Mouse (Mus musculus) heart, embryonic 12.5 days (tissue): ENCODE results near the gene Ccnj. TPM values are rescaled to one million over a fixed set of nuclear protein-coding genes. Genes with fewer than 3 reads are reported as not detected.

Source experiments
- ATAC-seq: fragments of 200-750 bp; cut with Nextera tagmentation; 2 replicates; pipeline ENCODE4 v1.8.0; 2017; ENCODE audit warnings: moderate TSS enrichment, moderate library complexity; ENCODE audit not compliant: insufficient number of reproducible peaks, low FRiP score
- H3K27ac ChIP-seq: fragments of 300-500 bp; sonication (generic); 2 replicates; pipeline ENCODE4 v1.5.1; 2016; ENCODE audit warnings: mild to moderate bottlenecking, moderate library complexity; ENCODE audit not compliant: poor library complexity, severe bottlenecking
- H3K27me3 ChIP-seq: fragments of 300-500 bp; sonication (generic); replicated peaks from 2 replicates; pipeline ENCODE4 v1.6.1; 2016; ENCODE audit warnings: mild to moderate bottlenecking, moderate library complexity
- H3K36me3 ChIP-seq: fragments of 300-500 bp; sonication (generic); 2 replicates; pipeline ENCODE4 v1.6.1; 2016; ENCODE audit warnings: mild to moderate bottlenecking, moderate library complexity
- H3K4me1 ChIP-seq: fragments of 300-500 bp; sonication (generic); replicated peaks from 2 replicates; pipeline ENCODE4 v1.6.1; 2016; ENCODE audit warnings: mild to moderate bottlenecking
- H3K4me2 ChIP-seq: fragments of 300-500 bp; sonication (generic); 2 replicates; pipeline ENCODE4 v1.6.1; 2016; ENCODE audit warnings: mild to moderate bottlenecking, moderate library complexity
- H3K4me3 ChIP-seq: fragments of 300-500 bp; sonication (generic); 2 replicates; pipeline ENCODE4 v1.5.1; 2016; ENCODE audit warnings: mild to moderate bottlenecking
- H3K9ac ChIP-seq: fragments of 300-500 bp; sonication (generic); 2 replicates; pipeline ENCODE4 v1.6.1; 2016; ENCODE audit warnings: mild to moderate bottlenecking, moderate library complexity
- H3K9me3 ChIP-seq: fragments of 300-500 bp; sonication (generic); replicated peaks from 2 replicates; pipeline ENCODE4 v1.6.1; 2016; ENCODE audit warnings: mild to moderate bottlenecking, moderate library complexity
- WGBS: fragments of 180-500 bp; shearing (Covaris S2); methylation state at CpG from one replicate; pipeline ENCODE4 v1.1.7; 2016; 5-methylcytosine and 5-hydroxymethylcytosine counted together
- polyA plus RNA-seq: library from polyadenylated mRNA; unstranded; fragments of >200 nt; fragmentation: Nextera tagmentation; extraction: Ambion mirVana; gene quantifications from 2 replicates; pipeline ENCODE4 v1.2.1, GENCODE M21; 2016

Ccnj gene
- polyA plus RNA-seq: 11.0 and 13.3 TPM in 2 replicates

DNA sequence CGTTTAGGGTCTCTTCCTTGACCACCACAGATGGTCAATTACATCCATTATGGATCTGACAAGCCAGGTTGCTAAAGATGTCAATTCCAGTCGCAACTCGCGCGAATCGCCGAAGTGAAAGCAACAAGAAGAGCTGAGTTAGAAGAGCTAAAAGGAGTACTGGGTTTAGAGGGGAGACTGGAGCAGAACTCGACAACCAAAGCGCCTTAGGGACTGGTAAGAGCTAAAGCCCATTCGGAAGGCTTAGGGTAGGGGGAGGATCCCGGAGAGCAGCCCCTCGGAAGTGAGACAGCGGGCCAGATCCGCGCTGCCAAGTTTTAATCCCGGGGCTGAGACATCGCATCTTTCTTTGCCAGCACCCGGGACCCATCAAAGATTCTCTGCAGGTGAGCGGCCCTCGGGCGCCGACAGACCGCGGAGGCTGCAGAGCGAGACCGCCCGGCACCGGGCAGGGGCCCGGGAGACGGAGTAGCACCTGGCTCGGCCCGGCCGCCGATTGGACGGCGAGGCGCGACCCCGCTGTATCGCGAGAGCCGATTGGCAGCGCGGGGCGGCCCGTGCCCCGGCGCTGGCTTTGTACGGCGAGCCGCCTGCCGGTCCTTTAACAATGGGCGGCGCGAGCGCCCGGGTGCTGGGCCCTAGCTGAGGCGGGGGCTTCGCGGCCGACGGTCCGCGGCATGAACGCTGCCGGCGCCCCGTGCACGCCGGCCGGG is at the start of gene Ccnj:
Ccnj (plus strand) TSS at position 577 of the 713 bp plus-strand sequence.
- H3K9ac ChIP-seq: peak within 1 kb of the TSS; percentile 94
- peaks cover 17% of the 10 kb centered on the region for H3K27me3 ChIP-seq
- peak within 1 kb of the TSS; percentile 95 for H3K4me2 ChIP-seq
- H3K36me3 ChIP-seq: no peaks in the 10 kb centered on the region
- peak within 1 kb of the TSS; percentile 80 for H3K27ac ChIP-seq
- H3K4me1 ChIP-seq: peaks cover 20% of the 10 kb centered on the region
- under 1% methylated on average over 71 of the region's 71 CpGs for WGBS
- peak within 1 kb of the TSS; percentile 86 for H3K4me3 ChIP-seq
- no peaks in the 10 kb centered on the region for H3K9me3 ChIP-seq
- ATAC-seq: peak; percentile 99

DNA sequence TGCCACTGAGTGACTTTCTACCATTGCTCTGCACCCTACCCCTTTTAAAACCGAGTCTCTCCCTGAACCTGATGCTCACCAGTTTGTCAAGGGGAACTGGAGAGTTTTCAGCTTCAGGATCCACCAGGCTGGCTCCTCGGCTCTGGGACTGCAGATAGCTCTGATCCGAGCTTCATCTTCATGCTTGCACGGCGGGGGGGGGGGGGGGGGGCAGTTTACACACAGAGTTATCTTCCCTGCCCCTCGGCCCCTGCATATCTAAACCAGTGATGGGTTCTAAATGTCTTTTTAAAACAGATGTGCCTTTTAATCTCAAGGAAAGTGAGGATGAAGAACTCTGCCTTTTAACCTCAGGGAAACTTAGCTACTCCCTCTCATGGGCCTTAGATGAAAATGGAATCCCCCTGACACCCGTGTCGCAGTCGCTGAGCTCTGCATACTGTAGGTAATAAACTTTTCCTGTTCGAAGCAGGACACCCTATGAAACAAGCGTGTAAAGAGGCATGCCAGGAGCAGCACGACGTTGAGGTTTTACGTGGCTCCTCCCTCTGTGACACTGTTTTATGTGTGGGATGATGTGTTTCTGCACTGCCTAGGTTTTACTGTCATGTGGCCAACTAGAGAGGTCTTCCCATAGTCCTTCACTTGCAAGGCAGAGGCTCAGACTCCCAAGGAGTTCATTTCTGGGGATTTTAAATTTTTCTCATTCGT is 42.9 kb upstream of the Ccnj start:
- H3K4me1 ChIP-seq: no peaks in the 10 kb centered on the region
- no peak overlapping the region for H3K9ac ChIP-seq
- no peaks in the 10 kb centered on the region for H3K36me3 ChIP-seq
- H3K27me3 ChIP-seq: peaks cover 21% of the 10 kb centered on the region
- H3K4me2 ChIP-seq: no peak overlapping the region
- ATAC-seq: no peak
- 59% methylated on average over 15 of the region's 15 CpGs for WGBS
- H3K4me3 ChIP-seq: no peak overlapping the region
- no peaks in the 10 kb centered on the region for H3K9me3 ChIP-seq
- no peak overlapping the region for H3K27ac ChIP-seq

- no peak for ATAC-seq
- Histone ChIP-seq H3K27ac (no peak overlapping the region), H3K36me3 (no peaks in the 10 kb centered on the region), H3K9me3 (no peaks in the 10 kb centered on the region), H3K4me2 (no peak overlapping the region), H3K27me3 (peaks cover 27% of the 10 kb centered on the region), H3K9ac (no peak overlapping the region), H3K4me3 (no peak overlapping the region), H3K4me1 (no peaks in the 10 kb centered on the region)
- WGBS: 77% methylated on average over 2 of the region's 2 CpGs
Observed at GRCm38 (mm10) chr19:40788715-40789084, 42.4 kb upstream of the Ccnj start.

GRCm38 (mm10) chr19:40805176-40805737 is 25.8 kb upstream of the Ccnj start:
- no peak for ATAC-seq
- no peak overlapping the region for H3K27ac ChIP-seq
- no peak overlapping the region for H3K9ac ChIP-seq
- H3K27me3 ChIP-seq: peaks cover 7% of the 10 kb centered on the region
- no peaks in the 10 kb centered on the region for H3K9me3 ChIP-seq
- H3K4me3 ChIP-seq: no peak overlapping the region
- no peaks in the 10 kb centered on the region for H3K36me3 ChIP-seq
- no peaks in the 10 kb centered on the region for H3K4me1 ChIP-seq
- 44% methylated on average over 7 of the region's 7 CpGs for WGBS
- no peak overlapping the region for H3K4me2 ChIP-seq

- Histone ChIP-seq H3K4me3 (no peak overlapping the region), H3K9ac (no peak overlapping the region), H3K36me3 (no peaks in the 10 kb centered on the region), H3K4me2 (no peak overlapping the region), H3K4me1 (peaks cover 21% of the 10 kb centered on the region), H3K9me3 (no peaks in the 10 kb centered on the region), H3K27me3 (peaks cover 5% of the 10 kb centered on the region), H3K27ac (no peak overlapping the region)
- no peak for ATAC-seq
- 81% methylated on average over 7 of the region's 7 CpGs for WGBS
Observed at GRCm38 (mm10) chr19:40809858-40810257, 21.2 kb upstream of the Ccnj start.

- Histone ChIP-seq H3K27ac (no peak overlapping the region), H3K9me3 (no peaks in the 10 kb centered on the region), H3K27me3 (peaks cover 3% of the 10 kb centered on the region), H3K4me2 (no peak overlapping the region), H3K4me1 (peaks cover 21% of the 10 kb centered on the region), H3K36me3 (no peaks in the 10 kb centered on the region), H3K4me3 (no peak overlapping the region), H3K9ac (no peak overlapping the region)
- WGBS: 49% methylated on average over 4 of the region's 4 CpGs
- ATAC-seq: no peak
Observed at GRCm38 (mm10) chr19:40811840-40812239, 19.2 kb upstream of the Ccnj start.

DNA sequence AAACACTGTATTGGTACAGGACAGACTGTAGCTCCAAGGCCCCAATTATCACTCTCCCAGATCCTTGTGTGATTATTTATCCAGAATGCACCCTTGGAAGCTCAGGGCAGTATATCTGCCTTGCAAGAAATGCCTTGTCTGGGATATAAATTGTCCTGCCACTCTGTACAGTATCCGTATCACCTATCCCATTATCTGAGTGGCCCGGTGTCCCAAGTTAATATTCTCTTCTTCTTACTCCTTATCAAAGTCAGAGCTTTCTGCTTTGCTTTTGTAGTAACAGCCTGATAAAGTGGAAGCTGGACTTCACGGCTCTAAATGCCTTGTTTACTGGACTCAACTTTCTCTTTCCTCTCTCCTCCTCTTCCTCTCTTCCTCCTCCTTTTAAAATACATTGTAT is 18.3 kb upstream of the Ccnj start:
- H3K4me2 ChIP-seq: no peak overlapping the region

DNA sequence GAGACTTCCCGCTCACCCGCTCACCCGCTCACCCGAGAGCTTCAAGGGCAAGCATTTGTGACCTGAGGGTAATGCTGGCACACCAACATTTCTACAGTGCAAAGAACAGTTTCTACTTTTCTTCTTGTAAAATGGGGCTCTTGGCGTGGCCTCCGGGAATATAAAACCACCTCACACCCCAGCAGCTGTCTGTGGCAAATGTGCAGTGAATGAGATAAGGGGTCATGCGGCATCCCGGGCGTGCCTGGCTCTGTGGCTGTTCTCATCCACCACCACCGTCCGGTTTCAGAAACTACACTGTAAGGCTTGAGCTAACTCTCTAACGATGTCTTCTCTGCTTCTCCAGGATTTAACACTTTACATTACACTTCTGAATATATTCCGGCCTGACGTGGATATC is 17.7 kb upstream of the Ccnj start:
- Histone ChIP-seq H3K27me3 (peaks cover under 1% of the 10 kb centered on the region; the same call in 1 of the 2 replicates), H3K9me3 (no peaks in the 10 kb centered on the region), H3K27ac (no peak overlapping the region), H3K4me2 (peak overlapping the region; percentile 47), H3K36me3 (no peaks in the 10 kb centered on the region), H3K4me3 (no peak overlapping the region), H3K9ac (no peak overlapping the region), H3K4me1 (peaks cover 24% of the 10 kb centered on the region)
- 34% methylated on average over 14 of the region's 14 CpGs for WGBS
- peak; percentile 94 for ATAC-seq

More for the DNA sequence above, 18.3 kb upstream of the Ccnj start:
- Histone ChIP-seq H3K9me3 (no peaks in the 10 kb centered on the region), H3K27me3 (peaks cover 3% of the 10 kb centered on the region), H3K4me3 (no peak overlapping the region), H3K9ac (no peak overlapping the region), H3K36me3 (no peaks in the 10 kb centered on the region), H3K27ac (no peak overlapping the region), H3K4me1 (peaks cover 21% of the 10 kb centered on the region)
- 12% methylated on average over 3 of the region's 3 CpGs for WGBS
- ATAC-seq: no peak

- 66% methylated on average over 7 of the region's 7 CpGs for WGBS
- H3K4me2 ChIP-seq: no peak overlapping the region
- no peaks in the 10 kb centered on the region; the same call in 1 of the 2 replicates for H3K27me3 ChIP-seq
- H3K9me3 ChIP-seq: no peaks in the 10 kb centered on the region
- no peaks in the 10 kb centered on the region for H3K36me3 ChIP-seq
- no peak overlapping the region for H3K9ac ChIP-seq
- H3K4me3 ChIP-seq: no peak overlapping the region
- peaks cover 24% of the 10 kb centered on the region for H3K4me1 ChIP-seq
- H3K27ac ChIP-seq: no peak overlapping the region
- no peak for ATAC-seq
Observed at GRCm38 (mm10) chr19:40815645-40816183, 15.4 kb upstream of the Ccnj start.

GRCm38 (mm10) chr19:40817901-40818532 is 13.1 kb upstream of the Ccnj start:
- ATAC-seq: no peak
- H3K4me3 ChIP-seq: no peak overlapping the region
- peaks cover 9% of the 10 kb centered on the region for H3K4me1 ChIP-seq
- H3K36me3 ChIP-seq: no peaks in the 10 kb centered on the region
- no peak overlapping the region for H3K9ac ChIP-seq
- no peaks in the 10 kb centered on the region for H3K9me3 ChIP-seq
- 61% methylated on average over 6 of the region's 6 CpGs for WGBS
- no peak overlapping the region for H3K27ac ChIP-seq
- no peaks in the 10 kb centered on the region for H3K27me3 ChIP-seq
- H3K4me2 ChIP-seq: no peak overlapping the region

GRCm38 (mm10) chr19:40818764-40819163 is 12.3 kb upstream of the Ccnj start:
- Histone ChIP-seq H3K4me2 (no peak overlapping the region), H3K27me3 (no peaks in the 10 kb centered on the region), H3K27ac (no peak overlapping the region), H3K9ac (no peak overlapping the region), H3K4me1 (peaks cover 3% of the 10 kb centered on the region; the same call in 1 of the 2 replicates), H3K4me3 (no peak overlapping the region), H3K36me3 (no peaks in the 10 kb centered on the region), H3K9me3 (no peaks in the 10 kb centered on the region)
- ATAC-seq: no peak
- WGBS: 45% methylated on average over 7 of the region's 7 CpGs
